Mouse (Mus musculus) hindbrain, embryonic 16.5 days (tissue): ENCODE measurements around the gene Tmem104. TPM values are rescaled to one million over a fixed set of nuclear protein-coding genes. Genes with fewer than 3 reads are reported as not detected.

ENCODE experiments used
- ATAC-seq: fragments of 200-750 bp; cut with Nextera tagmentation; 2 replicates; pipeline ENCODE4 v1.8.0; 2017; ENCODE audit warnings: moderate TSS enrichment, moderate library complexity
- H3K27ac ChIP-seq: fragments of 300-500 bp; sonication (generic); 2 replicates; pipeline ENCODE4 v1.5.1; 2014; ENCODE audit warnings: low read depth, mild to moderate bottlenecking, control low read depth, low read length, moderate library complexity
- H3K27me3 ChIP-seq: fragments of 300-500 bp; sonication (generic); replicated peaks from 2 replicates; pipeline ENCODE4 v1.6.1; 2014; ENCODE audit warnings: low read length; ENCODE audit not compliant: control insufficient read depth, insufficient read depth
- H3K36me3 ChIP-seq: fragments of 300-500 bp; sonication (generic); 2 replicates; pipeline ENCODE4 v1.6.1; 2014; ENCODE audit warnings: mild to moderate bottlenecking, low read length, moderate library complexity, mixed read lengths; ENCODE audit not compliant: control insufficient read depth, insufficient read depth
- H3K4me1 ChIP-seq: fragments of 300-500 bp; sonication (generic); 2 replicates; pipeline ENCODE4 v1.6.1; 2014; ENCODE audit warnings: low read depth, low read length; ENCODE audit not compliant: control insufficient read depth, insufficient read depth
- H3K4me2 ChIP-seq: fragments of 300-500 bp; sonication (generic); 2 replicates; pipeline ENCODE4 v1.6.1; 2014; ENCODE audit warnings: mild to moderate bottlenecking, low read length, control low read depth, moderate library complexity
- H3K4me3 ChIP-seq: fragments of 300-500 bp; sonication (generic); 2 replicates; pipeline ENCODE4 v1.5.1; 2014; ENCODE audit warnings: mild to moderate bottlenecking, low read length, control low read depth, moderate library complexity
- H3K9ac ChIP-seq: fragments of 300-500 bp; sonication (generic); 2 replicates; pipeline ENCODE4 v1.6.1; 2014; ENCODE audit warnings: low read depth, mild to moderate bottlenecking, control low read depth, low read length, moderate library complexity
- H3K9me3 ChIP-seq: fragments of 300-500 bp; sonication (generic); 2 replicates; pipeline ENCODE4 v1.6.1; 2014; ENCODE audit warnings: mild to moderate bottlenecking, low read length, moderate library complexity; ENCODE audit not compliant: control insufficient read depth
- WGBS: fragments of 180-500 bp; shearing (Covaris S2); extraction: QIAGEN DNeasy Blood & Tissue Kit; methylation state at CpG from one replicate; pipeline ENCODE4 v1.1.7; 2014; 5-methylcytosine and 5-hydroxymethylcytosine counted together
- polyA plus RNA-seq: library from polyadenylated mRNA; unstranded; fragments of >200 nt; fragmentation: Nextera tagmentation; extraction: Ambion mirVana; gene quantifications from 2 replicates; pipeline ENCODE4 v1.2.1, GENCODE M21; 2015

The Tmem104 gene
- polyA plus RNA-seq, 1 experiment from 2014 or later, result 13.1 TPM

DNA sequence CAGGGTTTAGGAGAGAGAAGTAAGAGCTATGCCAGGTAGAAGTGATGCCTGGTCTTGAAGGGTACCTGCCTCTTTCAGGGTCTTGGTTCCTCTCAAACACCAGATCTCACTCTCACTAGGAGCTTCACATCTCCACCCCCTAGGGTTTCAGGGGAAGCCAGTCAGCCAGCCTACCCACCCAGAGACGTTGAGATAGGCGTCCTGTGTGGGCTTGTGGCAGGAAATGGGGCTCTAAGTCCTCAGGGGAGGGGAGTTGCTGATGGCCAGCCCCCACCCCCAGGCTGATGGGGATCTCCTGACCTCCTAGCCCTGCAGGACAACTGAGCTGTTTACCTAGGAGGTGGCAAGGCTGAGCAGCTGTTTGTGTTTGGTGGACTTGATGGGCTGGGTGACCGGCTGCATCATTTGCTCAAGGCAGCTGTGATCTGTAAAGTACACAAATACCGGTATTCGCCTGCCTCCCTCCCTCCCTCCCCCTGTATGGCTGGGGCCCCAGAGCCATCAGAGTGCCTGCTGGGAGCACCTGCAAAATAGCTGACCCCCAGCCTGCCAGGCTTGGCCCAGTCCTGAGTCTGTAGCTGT is 32.1 kb upstream of the Tmem104 start:
- Histone ChIP-seq H3K4me3 (no peak overlapping the region), H3K9ac (no peak overlapping the region), H3K9me3 (no peaks in the 10 kb centered on the region), H3K27ac (no peak overlapping the region), H3K4me1 (peaks cover 7% of the 10 kb centered on the region), H3K36me3 (no peaks in the 10 kb centered on the region), H3K4me2 (no peak overlapping the region), H3K27me3 (peaks cover 21% of the 10 kb centered on the region)
- WGBS, result 15% methylated on average over 5 of the region's 5 CpGs
- no peak for ATAC-seq

DNA sequence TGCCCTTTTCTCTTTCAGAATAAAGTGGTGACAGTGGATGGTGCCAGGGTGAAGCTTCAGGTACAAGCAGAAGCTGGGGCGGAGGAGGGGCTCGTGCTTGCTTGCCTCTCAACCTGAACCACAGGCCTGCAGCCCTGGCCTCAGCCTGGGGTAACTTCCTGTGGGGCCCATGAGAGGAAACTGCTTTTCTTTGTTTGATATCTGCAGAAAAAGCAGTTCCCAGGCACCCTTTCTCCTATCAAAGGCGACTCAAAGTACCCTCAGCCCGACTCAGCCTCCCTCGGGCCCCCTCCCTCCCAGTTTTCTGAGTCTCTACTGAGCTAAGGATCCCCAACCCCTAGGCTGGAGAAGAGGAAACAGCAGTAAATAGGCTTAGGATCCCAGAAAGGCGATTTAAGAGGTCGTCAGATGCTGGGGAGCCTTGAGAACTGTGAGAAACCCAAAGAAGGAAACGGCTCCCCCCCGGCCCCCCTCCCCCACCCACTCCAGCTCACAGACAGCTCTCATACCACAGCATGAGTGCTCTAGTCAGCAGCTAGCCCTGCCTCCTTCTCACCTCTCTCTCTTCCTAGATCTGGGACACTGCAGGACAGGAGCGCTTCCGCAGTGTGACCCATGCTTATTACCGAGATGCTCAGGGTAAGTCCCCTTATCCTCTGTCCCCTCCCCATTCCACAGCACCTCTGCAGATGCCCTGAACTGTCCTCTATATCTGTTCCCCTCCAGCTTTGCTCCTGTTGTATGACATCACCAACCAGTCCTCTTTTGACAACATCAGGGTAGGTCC is 29.2 kb upstream of the Tmem104 start:
- H3K27ac ChIP-seq, result no peak overlapping the region
- no peaks in the 10 kb centered on the region for H3K36me3 ChIP-seq
- peaks cover 9% of the 10 kb centered on the region for H3K4me1 ChIP-seq
- no peaks in the 10 kb centered on the region for H3K9me3 ChIP-seq
- H3K4me2 ChIP-seq, result no peak overlapping the region
- ATAC-seq, result no peak
- H3K4me3 ChIP-seq, result no peak overlapping the region
- no peak overlapping the region for H3K9ac ChIP-seq
- 38% methylated on average over 12 of the region's 12 CpGs for WGBS
- H3K27me3 ChIP-seq, result peaks cover 28% of the 10 kb centered on the region

DNA sequence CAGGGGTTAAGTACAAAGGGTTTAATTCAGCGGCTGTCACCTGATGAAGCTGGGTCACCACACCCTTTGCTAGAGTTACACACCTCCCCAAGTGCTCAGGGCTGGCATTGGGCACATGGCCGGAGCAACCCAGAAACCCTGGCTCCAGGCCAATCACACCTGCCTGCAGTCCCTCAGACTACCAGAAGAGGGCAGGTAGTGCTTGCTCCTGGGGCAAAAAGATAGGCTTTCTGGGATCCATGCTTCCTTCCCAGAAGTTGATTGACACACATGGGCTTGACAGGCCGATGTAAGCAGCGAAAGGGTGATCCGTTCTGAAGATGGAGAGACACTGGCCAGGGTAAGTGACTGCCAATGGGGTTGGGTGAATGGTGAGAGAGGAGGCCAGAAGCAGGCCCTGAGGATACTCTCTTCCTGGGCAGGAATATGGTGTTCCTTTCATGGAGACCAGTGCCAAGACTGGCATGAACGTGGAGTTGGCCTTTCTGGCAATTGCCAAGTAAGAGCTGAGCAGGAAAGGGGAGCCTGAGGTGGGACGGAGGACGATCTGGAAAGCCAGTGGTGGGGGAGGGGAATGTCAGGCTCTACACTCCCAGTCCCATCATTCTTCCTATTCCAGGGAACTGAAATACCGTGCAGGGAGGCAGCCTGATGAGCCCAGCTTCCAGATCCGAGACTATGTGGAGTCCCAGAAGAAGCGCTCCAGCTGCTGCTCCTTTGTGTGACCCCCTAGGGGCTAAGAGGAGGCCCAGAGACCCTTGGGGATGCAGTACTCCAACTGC is 27.1 kb upstream of the Tmem104 start:
- H3K27ac ChIP-seq, result no peak overlapping the region
- 42% methylated on average over 11 of the region's 11 CpGs for WGBS
- no peaks in the 10 kb centered on the region for H3K9me3 ChIP-seq
- H3K4me2 ChIP-seq, result no peak overlapping the region
- H3K4me1 ChIP-seq, result peaks cover 19% of the 10 kb centered on the region
- no peak for ATAC-seq
- H3K9ac ChIP-seq, result no peak overlapping the region
- no peaks in the 10 kb centered on the region for H3K36me3 ChIP-seq
- H3K27me3 ChIP-seq, result peaks cover 20% of the 10 kb centered on the region
- H3K4me3 ChIP-seq, result no peak overlapping the region

DNA sequence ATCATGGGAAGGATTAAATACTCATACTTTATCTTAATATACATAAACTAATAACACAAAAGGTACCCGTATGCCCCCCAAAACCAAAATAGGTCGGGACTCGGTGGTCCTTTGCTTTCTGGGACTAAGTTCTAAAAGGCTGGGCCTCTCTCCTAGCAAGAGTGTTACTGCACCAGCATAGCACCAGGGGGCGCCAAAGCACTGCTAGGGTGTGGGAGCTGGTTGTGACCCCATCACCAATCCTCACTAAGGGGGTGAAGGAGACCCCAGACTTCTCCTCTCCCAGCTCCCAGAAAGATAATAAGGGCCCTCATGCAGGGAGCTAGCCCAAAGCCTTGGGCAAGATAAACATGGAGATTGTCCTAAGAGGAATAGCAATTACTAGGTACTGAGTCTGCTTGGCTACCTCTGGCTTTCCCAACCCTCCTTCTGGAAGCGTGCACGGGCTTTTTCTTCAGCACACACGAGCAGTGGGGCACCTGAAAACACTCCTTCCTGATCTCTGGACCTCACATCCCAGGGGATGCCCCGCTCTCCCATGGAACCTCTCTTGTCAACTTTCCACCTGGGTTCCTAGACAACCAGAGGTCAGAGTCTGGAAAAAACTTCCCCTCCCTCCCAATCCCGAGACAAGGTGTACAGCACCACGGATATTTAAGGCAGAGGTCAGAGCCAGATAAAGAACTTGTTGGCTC is 26.3 kb upstream of the Tmem104 start:
- Histone ChIP-seq H3K4me3 (no peak overlapping the region), H3K4me1 (peaks cover 19% of the 10 kb centered on the region), H3K4me2 (no peak overlapping the region), H3K27me3 (peaks cover 13% of the 10 kb centered on the region), H3K27ac (no peak overlapping the region), H3K36me3 (no peaks in the 10 kb centered on the region), H3K9me3 (no peaks in the 10 kb centered on the region), H3K9ac (no peak overlapping the region)
- ATAC-seq, result no peak
- 33% methylated on average over 10 of the region's 10 CpGs for WGBS

DNA sequence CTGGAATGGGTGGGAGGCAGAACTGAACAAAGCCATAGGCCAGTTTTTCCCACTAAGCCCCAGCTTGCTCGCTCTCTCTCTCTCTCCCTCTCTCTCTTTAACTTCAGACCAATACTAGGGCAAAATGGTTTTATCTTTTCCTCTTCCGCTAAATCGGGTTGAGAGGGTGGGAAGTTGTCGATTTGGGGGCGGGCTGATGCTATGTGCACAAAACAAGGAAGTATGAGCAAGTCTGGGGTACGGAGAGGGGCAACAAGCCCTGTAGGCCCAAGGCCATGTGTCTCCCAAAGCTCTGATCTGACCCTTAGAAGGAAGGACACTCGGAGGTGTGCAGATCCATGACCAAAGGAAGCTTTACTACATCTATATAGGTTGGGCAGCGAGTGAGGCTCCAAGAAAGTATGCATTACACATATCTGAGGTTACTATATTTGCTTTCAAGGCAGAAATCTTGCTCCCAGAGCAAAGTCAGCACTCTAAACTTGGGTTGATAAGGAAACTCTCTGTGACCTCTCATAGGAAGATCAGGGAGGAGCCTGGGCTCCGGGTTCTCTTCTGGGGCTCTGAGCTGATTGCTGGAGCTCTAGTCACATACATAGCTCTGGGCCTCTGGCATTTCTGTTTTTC is 25.6 kb upstream of the Tmem104 start:
- WGBS, result 69% methylated on average over 9 of the region's 9 CpGs
- Histone ChIP-seq H3K4me1 (peaks cover 19% of the 10 kb centered on the region), H3K9ac (no peak overlapping the region), H3K4me2 (no peak overlapping the region), H3K27ac (no peak overlapping the region), H3K27me3 (peaks cover 10% of the 10 kb centered on the region; the same call in 1 of the 2 replicates), H3K4me3 (no peak overlapping the region), H3K36me3 (no peaks in the 10 kb centered on the region), H3K9me3 (no peaks in the 10 kb centered on the region)
- ATAC-seq, result no peak

DNA sequence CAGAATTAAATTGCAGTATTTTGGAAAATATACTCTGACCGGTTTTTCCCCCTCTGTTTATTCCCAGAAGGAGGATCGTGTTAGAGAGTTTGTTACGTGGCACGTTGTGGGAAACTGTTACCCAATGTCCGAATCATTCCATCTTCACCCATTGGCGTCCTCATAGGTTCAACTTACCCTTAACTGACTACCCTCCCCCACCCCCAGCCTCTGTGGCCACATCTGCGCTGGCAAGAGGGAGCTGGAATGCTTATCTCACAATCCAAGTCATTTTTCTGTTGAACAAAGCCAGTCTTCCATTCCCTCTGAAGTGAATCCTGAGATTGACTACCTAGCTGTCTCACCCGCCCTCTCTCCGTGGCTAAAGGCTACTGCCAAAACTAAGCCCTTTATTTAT is 25.1 kb upstream of the Tmem104 start:
- Histone ChIP-seq H3K9me3 (no peaks in the 10 kb centered on the region), H3K4me1 (peaks cover 19% of the 10 kb centered on the region), H3K27me3 (peaks cover 10% of the 10 kb centered on the region; the same call in 1 of the 2 replicates), H3K9ac (no peak overlapping the region), H3K4me3 (no peak overlapping the region), H3K4me2 (peak overlapping the region; percentile 51), H3K27ac (peak overlapping the region; percentile 68; the same call in 1 of the 2 replicates), H3K36me3 (no peaks in the 10 kb centered on the region)
- ATAC-seq, result no peak
- WGBS, result 28% methylated on average over 9 of the region's 9 CpGs

DNA sequence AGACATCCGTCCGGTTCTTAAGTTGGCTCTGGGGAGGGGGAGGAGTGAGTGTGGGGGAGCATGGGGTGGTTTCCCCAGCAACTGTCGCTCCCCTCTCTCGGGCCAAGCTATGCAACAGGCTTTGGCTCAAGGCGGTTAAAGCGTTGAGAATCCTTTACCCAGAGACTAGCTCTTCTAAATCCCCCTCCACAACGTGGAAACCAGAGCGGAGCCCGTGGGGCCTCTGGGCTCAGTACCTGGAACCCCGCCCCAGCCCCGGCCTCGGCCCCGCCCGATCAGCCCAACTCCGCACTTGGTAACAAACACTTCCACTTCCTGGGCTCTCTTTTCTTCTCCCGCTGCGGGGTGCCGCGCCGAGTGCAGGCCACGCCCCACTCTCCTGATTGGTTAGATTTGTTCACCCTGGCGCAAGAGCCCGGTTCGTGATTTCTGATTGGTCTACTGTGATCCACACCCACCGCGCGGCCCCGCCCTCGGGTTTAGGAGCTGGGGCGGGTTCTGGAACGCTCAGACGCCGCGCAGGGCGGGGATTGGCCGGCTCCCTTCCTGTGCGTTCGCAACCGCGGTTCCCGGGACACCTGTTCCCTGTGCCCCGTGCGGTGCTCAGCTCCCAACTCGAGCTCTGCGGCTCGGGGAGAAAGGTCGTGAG is 24.3 kb upstream of the Tmem104 start, which contains the start of gene Slc9a3r1:
Slc9a3r1 (plus strand) TSS at position 510 of the 649 bp plus-strand sequence.
- peak; percentile 93 for ATAC-seq
- Histone ChIP-seq H3K36me3 (no peaks in the 10 kb centered on the region), H3K4me1 (peaks cover 19% of the 10 kb centered on the region), H3K9ac (peak within 1 kb of the TSS; percentile 66), H3K9me3 (no peaks in the 10 kb centered on the region), H3K27ac (peak within 1 kb of the TSS; percentile 68), H3K27me3 (peaks cover 10% of the 10 kb centered on the region; the same call in 1 of the 2 replicates), H3K4me2 (peak within 1 kb of the TSS; percentile 51), H3K4me3 (peak within 1 kb of the TSS; percentile 49)
- WGBS, result under 1% methylated on average over 47 of the region's 47 CpGs

DNA sequence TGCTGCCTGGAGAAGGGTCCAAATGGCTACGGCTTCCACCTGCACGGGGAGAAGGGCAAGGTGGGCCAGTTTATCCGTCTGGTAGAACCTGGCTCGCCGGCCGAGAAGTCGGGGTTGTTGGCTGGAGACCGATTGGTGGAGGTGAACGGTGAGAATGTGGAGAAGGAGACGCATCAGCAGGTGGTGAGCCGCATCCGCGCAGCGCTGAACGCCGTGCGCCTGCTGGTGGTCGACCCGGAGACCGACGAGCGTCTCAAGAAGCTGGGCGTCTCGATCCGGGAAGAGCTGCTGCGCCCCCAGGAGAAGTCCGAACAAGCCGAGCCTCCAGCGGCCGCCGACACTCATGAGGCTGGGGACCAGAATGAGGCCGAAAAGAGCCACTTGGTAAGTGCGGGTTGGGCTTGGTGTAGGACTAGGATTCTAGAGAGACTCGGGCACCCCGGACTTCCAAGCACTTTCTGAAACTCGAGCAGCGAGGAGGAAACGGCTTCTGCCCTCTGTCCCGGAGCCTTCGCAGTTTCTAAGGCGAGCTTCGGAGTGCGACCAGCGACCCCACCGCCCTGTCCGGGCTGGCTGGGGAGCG is 23.6 kb upstream of the Tmem104 start:
- Histone ChIP-seq H3K4me2 (peak overlapping the region; percentile 51), H3K9ac (peak overlapping the region; percentile 66), H3K27me3 (peaks cover 10% of the 10 kb centered on the region; the same call in 1 of the 2 replicates), H3K36me3 (no peaks in the 10 kb centered on the region), H3K27ac (peak overlapping the region; percentile 3; the same call in 1 of the 2 replicates), H3K9me3 (no peaks in the 10 kb centered on the region), H3K4me3 (peak overlapping the region; percentile 49), H3K4me1 (peaks cover 19% of the 10 kb centered on the region)
- no peak for ATAC-seq
- 0% methylated on average over 42 of the region's 47 CpGs for WGBS
